Mouse (Mus musculus): ENCODE results near the gene Trf.
"Not testable (repeated sequence)": the region's sequence is repeated elsewhere in the genome, so short reads cannot be mapped to it uniquely, and the experiment has no call there.

The Trf gene

DNA sequence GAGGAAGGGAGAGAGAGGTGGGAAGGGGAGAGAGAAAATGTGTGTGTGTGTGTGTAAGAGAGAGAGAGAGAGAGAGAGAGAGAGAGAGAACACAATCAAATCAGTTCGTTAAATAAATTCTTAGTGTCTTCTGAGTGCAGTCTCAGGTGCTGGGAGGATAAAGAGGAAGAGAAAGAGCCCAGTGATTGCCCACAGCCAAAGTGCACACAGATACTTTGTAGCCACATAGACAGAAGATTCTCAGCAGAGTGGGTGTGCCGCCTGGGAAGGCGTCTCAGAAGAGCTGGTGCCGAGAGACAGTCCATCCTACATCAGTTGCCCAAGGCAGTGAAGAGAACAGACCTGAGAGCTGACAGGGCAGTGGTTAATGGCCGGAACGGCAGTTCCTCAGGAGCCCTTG, 16.0 kb downstream of the Trf start:
- no peak for DNase-seq

DNA sequence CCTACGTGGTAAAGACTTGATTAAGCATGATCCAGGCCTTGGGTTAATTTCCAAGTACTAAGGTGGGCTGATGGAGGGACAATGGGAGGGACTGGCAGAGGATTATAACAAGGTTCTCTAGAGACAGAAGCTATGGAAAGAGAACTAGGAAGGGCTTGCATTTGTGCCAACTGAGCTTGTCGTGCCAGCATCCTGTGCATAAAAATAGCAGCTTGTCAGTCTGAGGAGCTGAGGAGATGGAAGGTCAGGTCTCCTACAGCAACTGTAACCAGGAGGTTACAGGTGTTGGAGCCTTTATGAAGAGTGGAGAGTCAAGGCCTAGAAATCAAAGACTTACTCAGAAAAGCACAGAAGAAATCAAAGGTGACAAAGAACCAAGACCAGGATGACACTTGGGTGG, 16.6 kb downstream of the Trf start:
- no peak for DNase-seq

DNA sequence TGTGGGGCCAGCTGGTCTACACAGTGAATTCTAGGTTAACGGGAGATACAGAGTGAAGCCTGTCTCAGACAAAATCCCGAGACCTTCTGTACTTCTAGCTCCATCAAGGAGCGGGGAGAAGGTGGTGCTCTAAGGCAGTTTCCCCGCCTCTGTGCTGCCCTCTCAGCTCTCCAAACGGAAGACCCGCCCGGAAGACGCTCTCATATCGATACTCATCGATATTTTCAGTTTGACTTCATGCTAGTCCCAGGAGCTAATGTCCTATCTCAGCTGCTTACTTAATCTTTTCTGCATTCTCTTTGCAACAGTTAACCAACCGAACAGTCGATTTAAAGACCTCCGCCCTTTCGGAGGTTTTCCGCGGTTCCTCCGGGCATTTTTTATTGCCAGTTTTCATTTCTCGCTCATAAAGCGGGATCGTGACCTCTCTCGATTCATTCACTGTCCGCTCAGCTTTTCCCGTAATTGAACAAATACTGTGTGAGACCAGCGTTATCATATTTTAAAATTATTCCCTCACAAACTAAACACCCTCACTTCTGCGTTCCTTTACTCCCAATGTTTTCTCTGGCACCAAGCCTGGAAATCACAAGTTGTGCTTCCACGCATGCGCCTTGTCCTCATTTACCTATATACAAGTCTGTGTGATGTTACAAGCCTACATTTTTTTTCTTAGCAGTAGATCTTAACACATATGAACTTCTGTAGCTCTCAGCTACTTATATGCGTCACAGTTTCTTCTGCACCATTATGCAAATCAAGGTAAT, 17.4 kb downstream of the Trf start:
- peak in 1 of 2 experiments; percentile 29 for DNase-seq

DNA sequence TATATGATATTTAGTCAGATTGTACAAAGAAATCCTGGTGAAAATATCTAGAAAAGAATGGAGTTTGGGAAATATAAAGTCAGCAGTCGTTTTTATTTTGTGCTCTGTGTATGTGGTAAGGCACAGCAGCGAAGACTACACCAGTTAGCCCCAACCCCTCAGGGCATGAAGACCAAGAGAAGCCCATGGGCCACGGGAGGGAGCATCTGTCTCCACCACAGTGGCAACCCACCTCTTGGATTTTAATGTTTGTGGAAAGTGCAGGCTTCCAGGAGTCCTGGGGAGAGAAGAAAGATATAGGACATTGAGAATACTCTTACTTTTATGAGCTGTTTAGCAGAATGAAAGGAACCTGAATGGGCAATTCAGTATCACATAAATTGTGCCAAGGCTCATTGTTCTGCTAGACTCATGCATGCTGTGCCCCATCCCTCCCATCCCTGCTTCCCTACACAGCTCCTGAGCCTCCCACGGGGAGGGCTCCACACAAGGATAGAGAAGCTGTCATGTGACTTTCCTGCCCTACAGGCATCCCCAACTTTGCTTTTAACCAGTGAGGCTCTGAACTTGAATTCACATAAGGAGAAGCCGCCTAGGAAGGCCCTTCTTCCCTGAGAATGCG, 21.3 kb downstream of the Trf start:
- DNase-seq: no peak

DNA sequence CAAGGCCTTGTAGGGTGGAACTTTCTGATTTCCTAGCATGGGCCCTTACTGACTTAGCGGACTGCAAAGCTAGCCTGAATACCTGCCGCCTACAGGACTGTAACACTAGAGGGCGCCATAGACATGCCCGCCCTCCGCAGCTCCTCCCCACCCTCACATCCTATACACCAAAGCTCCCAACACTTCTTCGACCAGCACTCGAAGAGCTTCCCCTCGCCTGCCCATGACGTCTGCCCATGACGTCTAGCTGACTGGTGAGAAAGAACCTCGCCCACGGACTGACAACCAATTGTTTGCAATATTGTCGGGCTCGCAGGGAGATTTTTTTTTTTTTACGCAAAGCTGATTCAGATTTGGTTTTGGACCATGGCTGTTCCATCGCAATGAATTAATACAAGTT, 22.4 kb downstream of the Trf start:
- peak; percentile 70 to 81 for DNase-seq

DNA sequence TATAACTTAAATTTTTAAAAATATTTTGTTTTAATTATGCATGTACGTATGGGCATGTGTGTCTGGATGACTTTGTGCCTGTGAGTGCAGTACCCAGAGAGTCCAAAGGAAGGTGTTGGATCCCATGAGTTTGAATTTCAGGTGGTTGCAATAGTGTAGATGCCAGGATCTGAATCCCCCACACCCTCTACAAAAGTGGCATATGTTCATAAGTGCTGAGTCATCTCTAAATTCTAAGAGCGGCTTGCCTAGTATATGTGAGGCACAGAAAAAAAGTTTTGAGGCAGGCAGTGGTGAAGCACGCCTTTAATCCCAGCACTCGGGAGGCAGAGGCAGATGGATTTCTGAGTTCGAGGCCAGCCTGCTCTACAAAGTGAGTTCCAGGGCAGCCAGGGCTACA, 24.5 kb downstream of the Trf start:
- DNase-seq: no peak

DNA sequence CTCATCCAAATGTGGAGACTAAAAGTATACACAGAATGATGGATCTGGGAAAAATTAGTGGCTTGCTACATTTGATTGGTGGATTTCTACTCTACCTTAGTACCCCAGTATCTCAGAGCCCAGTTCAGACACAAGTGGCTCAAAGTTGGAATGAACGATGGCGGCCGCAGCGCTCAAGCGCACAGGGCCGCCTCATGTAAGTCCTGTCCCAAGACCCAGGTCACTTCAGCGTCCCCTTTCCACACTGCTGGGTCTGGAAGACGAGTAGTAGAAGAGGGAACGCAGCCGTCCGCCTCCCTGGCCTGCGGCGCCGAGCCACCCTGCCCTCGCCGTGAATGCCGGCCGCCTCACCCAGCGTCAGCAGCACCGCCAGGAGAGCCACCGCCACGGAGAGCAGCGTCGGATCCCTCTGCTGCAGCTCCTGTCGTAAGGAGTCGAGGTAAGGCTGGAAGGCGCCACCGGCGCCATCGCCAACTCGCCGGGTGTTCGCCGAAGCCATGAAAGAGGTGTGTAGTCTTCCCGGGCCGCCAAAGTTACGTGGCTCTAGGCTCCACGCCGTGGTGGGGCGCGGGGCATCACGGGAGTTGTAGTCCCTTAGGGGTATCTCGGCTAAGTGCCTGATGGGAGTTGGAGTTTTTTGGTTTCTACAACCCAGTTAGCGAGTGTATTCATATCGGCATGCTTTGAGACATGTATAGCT, 28.5 kb downstream of the Trf start, which contains the start of gene Srprb:
Srprb (minus strand) TSS at position 577 of the 700 bp plus-strand sequence.
- peak; percentile 95 to 96 for DNase-seq

DNA sequence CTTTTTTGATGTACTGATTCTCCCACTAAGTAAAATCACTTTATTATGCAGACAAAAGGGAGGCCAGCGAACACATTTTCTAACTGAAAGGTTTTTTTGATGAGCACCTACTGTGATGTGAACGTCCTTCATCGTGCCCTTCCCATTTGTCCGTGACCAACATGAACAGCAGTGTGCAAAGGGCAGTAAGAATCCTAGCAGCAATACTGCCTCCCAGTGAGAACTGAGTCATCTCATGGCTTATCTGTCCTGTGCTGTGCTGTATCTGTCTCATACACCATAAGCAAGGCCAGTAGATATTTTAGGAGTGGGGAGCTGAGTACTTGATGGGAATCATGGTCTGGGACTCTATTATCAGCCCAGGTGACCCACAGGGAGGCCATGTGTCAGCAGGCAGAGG, 41.8 kb downstream of the Trf start:
- no peak for DNase-seq

DNA sequence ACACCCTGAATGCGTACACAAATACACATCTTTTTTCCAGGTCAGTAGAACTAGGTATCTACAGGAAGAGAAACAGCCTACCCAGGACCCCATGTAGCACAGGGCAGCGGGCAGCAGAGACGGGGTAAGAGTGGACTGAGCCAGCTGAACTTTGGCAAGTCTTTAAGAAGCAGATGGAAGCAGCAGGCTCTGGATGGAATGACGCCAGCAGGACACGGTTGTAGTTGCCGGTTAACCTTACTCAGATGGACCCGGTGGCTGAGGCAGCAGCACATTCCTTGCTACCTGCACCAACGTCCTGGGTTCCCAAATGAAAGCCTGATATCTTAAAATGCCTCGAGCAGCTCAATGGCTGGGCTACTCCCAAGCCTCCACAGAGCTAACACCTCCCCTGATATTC, 43.5 kb downstream of the Trf start:
- peak; percentile 83 to 86 for DNase-seq

DNA sequence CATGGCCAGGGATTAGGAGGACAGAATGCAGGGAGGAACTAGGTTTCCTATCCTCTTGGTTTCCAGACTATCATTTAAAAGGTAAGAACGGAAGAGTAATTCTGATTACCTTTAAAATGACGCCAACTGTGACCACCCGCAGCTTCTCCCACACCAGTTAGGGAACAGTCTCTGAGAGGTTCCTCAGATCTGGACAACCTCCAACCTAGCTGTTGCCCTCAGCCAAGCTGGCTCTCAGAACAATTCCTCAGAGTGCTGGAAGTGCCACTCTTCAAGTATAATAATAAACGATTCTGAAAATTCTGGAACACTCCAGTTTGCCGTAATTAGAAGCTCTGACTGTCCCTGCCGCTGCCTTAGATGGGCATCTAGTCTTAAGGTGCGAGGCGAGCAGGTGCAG, 44.3 kb downstream of the Trf start:
- DNase-seq: no peak

DNA sequence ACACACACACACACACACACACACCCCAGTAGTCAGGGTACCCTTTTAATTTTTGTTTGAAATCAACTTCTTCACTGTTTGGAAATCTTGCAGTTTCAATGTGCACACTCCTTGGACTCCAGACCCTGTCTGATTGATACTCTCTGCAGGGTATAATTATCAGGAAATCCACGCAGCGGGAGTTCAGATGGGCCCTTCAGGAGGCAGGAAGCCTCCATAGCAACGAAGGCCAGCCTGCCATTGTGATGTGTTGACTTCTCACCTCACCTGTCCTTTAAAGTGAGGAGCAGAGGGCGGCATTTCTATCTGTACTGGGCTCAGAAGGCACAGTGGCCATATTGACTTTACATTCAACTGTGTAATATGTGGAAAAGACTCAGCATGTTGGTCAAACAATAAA, 45.4 kb downstream of the Trf start:
- no peak for DNase-seq

DNA sequence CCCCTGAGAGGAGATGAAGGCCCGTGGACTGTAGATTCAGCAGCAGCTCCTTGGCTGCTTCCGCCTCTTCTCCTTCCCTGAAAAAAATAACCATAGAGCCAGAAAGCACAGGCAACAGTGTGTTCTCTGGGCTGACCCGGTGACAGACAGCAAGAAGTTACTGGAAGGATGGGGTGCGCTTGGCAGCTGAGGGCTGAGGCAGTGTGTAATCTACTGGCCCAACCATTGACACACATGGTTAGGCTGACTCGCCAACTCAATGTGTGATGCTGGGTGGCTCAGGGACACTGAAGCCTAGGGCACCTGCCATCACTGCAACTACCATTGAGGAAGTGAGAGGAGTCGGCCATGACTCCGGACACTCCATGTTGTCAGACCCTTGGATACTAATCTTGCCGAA, 48.4 kb downstream of the Trf start:
- no peak for DNase-seq

DNA sequence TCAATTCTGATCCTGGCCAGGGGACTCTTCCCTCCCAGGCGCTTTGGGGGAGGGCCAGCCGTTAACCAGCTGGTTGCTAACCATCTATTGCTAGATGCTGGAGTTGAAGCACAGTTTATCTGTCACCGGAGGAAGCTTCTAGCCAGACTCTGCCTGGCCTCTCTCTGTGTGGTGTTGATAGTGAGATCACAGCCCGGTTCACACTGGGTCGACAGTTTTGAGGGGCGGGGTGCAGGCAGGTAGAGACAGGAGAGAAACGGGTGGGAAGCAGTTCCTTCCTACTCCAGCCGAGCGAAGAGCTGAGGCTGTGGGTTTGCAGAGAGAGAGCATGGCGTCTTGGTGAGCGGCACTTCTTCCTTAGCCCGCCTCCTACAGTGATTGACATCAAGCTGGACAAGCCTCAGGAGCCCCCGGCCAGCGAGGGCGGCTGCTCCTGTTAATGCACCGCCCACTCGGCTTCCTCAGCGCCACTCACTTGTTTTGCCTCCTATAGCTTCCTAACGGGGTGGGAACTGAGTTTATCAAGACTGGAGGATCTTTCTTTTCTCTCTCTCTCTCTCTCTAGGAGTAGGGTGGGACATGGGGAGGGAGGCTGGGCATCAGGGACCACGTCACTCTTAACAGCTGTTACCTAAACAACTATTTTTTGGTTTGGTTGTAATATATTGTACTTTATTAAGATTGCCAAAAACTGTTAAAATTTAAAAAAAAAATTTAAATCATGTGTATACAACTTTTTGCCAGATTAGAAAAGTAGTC, 49.3 kb downstream of the Trf start:
- peak; percentile 82 to 86 for DNase-seq

DNA sequence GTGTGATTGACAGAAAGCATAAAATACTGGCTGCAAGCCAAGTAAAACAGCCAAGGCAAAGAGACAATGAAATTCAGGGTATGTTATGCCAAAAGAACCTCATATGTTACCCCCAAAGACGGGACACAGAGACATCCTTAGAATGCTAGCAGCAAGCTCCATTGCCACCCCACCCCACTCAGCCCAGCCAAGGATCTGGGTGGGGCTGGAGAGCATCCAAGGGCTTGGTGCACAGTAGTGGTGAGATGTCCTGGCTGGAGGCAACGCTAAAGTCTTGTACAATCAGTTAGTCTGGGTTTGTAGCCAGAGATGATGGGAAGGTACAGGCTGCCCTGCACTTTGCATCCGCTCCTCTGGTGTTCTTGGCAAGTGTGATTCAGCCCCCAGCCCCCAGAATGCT, 49.9 kb downstream of the Trf start:
- peak; percentile 30 to 49 for DNase-seq

DNA sequence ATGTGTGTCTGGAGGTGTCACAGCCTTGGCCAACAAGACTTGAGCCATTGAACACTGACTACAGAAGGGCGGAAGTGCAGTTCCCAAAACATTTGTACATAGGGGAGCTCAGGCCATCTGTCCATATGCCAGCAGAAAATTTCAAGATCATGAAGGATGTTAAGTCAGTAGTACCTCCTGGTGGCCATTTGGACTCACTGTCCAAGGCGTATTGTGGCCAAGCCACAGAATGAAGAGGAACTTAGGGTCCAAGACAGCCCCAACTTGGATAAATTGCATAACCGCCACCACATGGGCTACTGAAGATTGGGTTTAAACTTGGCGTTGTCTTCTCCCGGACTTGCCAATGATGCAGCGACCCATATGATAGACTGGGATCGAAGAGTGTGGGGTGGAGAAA, 54.6 kb downstream of the Trf start:
- no peak for DNase-seq

DNA sequence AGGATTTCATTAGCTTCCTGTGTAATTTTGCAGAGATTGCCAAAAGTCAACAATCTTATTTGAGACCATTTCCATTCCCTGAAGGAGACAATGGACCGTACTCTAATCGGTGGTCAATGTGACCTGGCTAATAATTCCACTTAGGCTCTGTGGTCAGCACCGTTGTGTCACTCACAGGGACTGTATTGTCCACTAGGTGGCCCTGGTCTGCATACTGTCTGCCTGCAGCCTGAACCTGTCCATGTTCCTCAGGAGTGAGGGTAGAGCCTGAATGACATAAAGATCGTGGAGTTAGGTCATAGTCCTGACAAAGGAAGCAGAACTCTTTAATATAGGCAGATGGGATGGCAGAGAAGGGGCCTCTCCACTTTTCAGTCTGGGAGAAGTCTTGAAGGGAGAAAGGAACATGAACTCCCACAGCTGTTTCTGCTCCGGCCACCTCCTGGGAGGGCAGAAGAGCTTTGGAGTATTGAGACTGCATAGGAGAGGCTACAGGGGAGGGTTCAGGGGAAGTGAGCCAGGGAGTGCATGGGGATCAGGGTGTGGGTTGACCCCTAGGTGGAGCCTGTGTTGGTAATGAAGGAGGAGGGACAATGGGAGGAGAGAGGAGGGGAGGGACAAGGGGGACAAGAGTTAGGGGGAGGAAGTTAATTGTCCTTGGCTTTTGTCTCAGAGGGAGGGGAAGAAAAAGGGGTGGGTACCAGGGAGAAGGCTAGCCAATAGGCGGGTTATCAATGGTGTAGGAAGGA, 55.3 kb downstream of the Trf start:
- DNase-seq: peak; percentile 57 to 68

DNA sequence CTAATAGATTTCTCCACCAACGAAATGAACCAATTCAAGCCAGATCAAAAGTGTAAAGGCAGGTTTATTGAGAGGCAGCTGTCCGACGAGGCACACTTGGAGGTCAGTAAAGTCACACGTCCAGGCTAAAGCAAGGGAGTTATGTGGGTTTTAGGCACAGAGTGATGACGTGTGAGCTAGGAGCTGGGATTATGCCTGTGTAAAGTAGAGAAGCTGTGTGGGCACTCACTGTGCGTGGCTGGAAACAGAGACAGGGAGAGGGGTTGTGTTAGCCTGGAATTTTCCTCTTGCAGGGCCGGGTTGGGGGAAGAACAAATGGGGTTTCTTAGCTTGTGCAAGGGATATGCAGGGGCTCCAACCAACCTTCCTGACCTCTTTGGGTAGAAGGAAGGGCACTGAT, 61.5 kb downstream of the Trf start:
- no peak for DNase-seq

DNA sequence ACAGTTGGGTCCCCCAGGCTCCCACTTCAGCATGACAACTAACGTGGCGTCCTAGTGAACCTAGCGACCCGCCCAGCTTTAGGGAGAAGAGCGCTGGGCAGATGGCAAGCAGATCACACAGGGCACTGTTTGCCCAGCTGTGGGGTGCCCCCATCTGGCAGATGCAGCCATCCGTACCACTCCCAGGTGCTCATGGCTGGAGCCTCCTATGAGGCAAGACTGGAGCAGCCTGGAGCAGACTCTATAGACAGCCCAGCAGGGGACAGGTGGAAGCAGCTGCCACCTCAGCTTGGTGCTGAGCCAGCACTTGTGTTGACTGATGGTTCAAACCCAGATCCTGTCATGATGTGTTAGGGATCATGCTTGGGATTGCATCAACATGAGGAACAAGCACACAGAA, 62.2 kb downstream of the Trf start:
- no peak for DNase-seq

DNA sequence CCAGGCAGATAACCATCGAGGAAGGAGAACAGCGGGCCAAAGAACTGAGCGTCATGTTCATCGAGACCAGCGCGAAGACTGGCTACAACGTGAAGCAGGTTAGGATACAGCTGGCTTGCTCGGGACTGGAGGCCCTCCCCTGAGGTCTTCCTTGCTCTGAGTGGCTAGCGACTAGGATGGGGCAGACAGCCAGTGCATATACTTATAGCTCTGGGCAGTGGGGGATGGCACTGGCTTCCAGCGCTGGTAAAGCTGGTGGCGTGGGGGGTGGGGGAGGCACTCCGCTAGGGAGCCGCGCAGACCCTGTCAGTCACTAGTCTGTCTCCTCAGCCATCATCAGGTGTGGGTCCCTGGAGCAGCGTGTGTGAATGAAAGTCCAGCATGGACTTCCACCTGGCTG, 66.4 kb downstream of the Trf start:
- no peak for DNase-seq

DNA sequence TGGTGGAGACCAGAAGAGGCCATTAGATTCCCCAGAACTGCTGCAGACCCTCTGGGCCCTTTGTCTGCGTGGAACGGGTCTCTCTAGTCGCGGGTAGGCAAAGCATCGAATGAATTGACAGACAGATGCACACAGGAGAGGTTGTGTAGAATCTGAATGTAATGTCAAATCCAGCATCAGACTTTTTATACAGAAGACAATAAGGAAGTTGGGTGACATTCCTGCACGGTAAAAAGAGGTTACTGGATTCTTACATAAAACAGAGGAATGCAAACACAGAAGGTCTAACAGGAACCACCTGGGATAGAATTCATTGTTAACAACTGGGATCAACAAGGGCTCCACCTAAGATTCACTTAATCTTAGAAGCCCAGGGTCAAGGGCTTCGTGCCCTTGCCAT, 75.1 kb downstream of the Trf start:
- DNase-seq: not testable (repeated sequence)

DNA sequence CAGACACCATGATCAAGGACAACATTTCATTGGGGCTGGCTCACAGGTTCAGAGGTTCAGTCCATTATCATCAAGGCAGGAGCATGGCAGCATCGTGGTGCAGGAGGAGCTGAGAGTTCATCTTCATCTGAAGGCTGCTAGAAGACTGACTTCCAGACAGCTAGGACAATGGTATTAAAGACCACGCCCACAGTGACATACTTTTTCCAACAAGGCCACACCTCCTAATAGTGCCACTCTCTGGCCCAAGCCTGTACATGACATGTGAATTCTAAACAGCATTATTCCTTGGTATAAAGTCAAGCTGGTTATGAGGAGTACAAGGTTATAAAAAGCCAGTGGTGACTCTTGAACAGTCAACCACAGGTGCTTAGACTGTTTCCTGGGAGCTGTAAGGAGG, 75.7 kb downstream of the Trf start:
- no peak for DNase-seq

Data from kidney, postnatal 25 days (tissue).